Mouse (Mus musculus) R1 (cell line): ENCODE data around the gene Taar4.
A peak's percentile ranks its signal among the peaks of the same experiment; 100 is the strongest.

Source experiments
- DNase-seq: peaks from one replicate; pipeline ENCODE4 v3.0.0-alpha.2; 2018; ENCODE audit warnings: low read depth, low spot score

Gene Taar4

GRCm38 (mm10) chr10:23960444-23960915 is at the start of gene Taar4:
Gene Taar4 (plus strand): TSS chr10:23960494.
- DNase-seq, result no peak

DNA sequence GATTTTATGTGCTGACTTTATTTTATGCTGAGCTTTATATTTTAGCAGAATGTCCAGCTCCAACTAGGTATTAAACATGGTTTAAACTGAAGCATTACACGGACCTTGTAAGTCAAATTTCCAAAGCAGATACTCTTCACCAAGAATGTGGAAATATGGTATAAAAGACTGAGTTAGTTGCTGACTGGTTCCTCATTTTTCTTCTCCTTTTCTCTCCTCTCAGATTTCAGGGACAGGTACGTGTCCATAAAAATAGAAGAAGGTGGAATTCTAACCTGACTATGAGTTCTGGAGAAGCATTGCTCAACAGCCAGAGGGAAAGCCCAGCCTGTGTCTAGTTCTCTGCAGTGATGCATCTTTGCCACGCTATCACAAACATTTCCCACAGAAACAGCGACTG is 40.2 kb upstream of the Taar4 start, which contains the start of gene Taar1:
TSS of gene Taar1 (plus strand) at position 301 of the 400 bp plus-strand sequence.
- DNase-seq, result no peak

GRCm38 (mm10) chr10:23922468-23922867 is 37.8 kb upstream of the Taar4 start:
- DNase-seq, result no peak

- DNase-seq, result no peak
Observed at GRCm38 (mm10) chr10:23923941-23924340, 36.4 kb upstream of the Taar4 start.

DNA sequence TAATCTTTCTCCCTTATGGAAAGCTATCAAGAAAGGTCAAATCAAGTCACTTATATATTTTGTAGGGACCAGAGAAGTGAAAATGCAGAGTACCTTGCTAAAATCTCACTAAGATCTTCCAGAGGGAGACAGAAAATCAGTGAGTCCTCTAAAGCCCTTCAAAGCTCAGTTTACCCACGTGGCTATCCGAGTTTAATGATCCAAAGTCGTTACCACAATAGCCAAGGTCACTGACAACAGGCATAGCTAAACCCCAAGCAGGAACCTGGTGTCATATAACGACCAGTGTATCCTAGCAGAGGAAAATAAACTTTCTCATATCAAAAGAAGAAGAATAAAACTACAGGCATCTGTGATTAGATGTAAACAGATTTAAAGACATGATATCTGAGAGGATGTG is 22.7 kb upstream of the Taar4 start:
- peak; percentile 40 for DNase-seq

- no peak for DNase-seq
Observed at GRCm38 (mm10) chr10:23938312-23938711, 22.0 kb upstream of the Taar4 start, which contains the start of gene Taar2. Gene Taar2 (plus strand): TSS chr10:23938572.

- DNase-seq, result peak; percentile 83
Observed at GRCm38 (mm10) chr10:23942465-23942864, 17.8 kb upstream of the Taar4 start.

DNA sequence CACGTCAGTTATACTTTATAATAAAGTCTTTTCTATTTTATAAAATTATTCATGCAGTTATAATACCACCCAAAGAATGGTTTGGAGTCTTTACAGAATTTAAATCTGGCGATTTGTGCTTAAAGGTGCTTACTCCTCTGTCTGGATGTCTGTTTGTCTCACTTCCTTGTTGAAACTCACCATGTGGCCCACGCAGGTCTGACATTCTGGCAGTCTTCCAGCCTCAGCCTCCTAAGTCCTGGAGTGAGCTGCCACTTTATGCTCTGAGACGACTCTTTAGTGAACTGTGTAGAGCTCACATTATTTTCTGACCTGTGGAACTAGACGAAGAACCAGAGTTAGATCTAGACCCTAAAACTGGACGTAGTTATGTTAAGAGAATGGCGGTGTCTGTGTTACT is 12.3 kb upstream of the Taar4 start:
- DNase-seq, result no peak

DNA sequence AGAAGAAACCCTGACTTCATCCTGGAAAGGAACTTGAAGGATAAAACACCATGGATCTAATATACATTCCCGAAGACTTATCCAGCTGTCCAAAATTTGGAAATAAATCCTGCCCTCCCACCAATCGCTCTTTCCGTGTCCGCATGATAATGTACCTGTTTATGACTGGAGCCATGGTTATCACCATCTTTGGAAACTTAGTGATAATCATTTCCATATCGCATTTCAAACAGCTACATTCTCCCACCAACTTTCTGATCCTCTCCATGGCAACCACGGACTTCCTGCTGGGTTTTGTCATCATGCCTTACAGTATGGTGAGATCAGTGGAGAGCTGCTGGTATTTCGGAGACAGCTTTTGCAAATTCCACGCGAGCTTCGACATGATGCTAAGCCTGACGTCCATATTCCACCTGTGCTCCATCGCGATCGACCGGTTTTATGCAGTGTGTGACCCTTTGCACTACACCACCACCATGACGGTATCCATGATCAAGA is 10.7 kb upstream of the Taar4 start, which contains the start of gene Taar3:
TSS of gene Taar3 (plus strand) at position 51 of the 498 bp plus-strand sequence.
- DNase-seq, result peak; percentile 25

GRCm38 (mm10) chr10:23951714-23952113 is 8.6 kb upstream of the Taar4 start:
- no peak for DNase-seq

- no peak for DNase-seq
Observed at GRCm38 (mm10) chr10:23959071-23959470, 1.2 kb upstream of the Taar4 start.

DNA sequence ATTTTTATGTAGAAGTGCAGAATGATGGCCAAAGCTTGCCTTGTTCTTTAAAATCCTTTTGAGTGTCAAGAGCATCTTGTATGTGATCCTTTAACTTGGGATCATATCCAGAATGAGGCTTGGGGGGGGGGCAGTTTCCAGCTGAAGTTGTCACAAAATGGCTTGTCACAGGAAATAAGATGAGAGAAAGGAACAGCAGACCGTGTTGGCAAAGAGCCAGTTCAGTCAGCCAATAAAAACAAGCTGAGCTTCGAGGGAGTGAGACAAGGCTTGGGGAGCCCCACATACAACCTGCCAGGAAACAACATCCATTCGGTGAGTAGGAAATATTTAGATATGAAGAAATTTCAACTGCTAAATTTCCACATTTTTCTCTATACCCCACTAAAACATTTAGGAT is 3.1 kb downstream of the Taar4 start:
- no peak for DNase-seq

DNA sequence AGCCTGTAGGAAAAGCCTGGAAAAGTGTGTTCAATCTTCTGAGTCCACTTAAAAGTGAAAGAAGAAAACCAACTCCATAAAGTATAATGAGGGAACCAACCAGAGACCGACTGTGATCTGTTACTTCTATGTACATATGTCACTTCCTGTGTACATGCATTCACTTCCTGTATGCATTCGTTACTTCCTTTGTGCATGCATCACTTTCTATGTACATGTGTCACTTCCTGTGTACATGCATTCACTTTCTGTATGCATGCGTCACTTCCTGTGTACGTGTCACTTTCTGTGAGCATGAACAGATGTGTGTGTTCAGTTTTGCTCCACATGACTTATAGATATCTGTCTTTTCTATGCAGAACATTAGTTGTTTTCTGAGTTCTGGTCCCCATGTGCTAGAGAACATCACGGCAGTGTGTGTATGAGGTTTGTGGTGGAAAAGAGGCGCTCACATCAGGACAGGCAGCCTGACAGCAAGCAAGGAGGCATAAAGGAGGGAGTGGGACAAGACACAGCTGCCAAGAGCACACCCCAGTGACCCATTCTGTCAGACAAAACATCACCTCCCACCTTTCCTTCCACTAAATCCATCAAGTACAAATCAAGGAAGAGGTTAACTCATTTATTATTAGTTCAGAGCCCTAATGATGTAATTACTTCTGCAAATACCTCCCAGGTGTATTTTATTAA is 4.8 kb downstream of the Taar4 start:
- DNase-seq, result no peak

- DNase-seq, result no peak
Observed at GRCm38 (mm10) chr10:23970656-23971165, 10.4 kb downstream of the Taar4 start, which contains the start of gene Taar5. Gene Taar5 (plus strand): TSS chr10:23970706.

GRCm38 (mm10) chr10:23971256-23971655 is 11.0 kb downstream of the Taar4 start:
- no peak for DNase-seq

DNA sequence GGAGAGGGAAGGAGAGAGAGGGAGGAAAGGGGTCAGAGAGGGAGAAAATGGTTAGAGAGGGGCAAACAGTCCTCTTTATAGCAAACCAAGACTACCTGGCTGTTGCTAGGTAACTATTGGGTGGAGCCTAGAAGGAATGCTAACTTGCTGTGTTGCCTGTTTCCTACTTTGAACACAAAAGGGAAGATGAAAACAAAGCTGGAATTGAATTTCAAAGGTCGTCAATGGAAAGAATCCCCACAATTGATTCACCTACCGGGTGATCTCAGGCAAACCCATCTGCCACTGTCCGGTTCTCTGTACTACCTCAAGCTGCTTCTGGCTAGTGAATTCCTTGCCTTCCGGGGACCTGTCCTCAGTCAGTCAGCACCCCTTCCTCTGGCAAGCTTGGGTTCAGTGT is 17.7 kb downstream of the Taar4 start:
- DNase-seq, result peak; percentile 92

GRCm38 (mm10) chr10:23978901-23979705 is 18.8 kb downstream of the Taar4 start:
- peak; percentile 92 for DNase-seq

GRCm38 (mm10) chr10:23985546-23985945 is 25.3 kb downstream of the Taar4 start, which contains the start of gene Taar6:
Gene Taar6 (minus strand): TSS chr10:23985646.
- no peak for DNase-seq

- no peak for DNase-seq
Observed at GRCm38 (mm10) chr10:23986419-23986818, 26.1 kb downstream of the Taar4 start.

DNA sequence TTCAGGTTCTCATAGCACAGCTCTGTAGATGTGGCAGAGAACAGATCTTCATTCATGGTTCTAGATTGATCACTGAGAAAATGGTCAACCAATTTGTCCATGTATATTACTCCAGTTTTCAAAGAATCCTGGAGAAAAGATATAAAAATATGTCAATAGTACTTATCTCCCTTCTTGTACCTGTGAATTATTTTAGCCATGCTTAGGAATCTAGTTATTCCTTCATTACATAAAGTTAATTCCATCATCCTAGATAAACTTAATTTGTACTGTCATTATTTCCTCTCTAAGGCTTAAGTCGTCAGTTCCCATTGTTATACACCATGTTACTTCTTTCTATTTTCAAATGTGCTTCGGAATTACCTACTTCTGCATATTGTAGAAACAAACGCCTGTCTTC is 33.1 kb downstream of the Taar4 start, which contains the start of gene Taar7a:
TSS of gene Taar7a (minus strand) at position 101 of the 400 bp plus-strand sequence.
- DNase-seq, result no peak

DNA sequence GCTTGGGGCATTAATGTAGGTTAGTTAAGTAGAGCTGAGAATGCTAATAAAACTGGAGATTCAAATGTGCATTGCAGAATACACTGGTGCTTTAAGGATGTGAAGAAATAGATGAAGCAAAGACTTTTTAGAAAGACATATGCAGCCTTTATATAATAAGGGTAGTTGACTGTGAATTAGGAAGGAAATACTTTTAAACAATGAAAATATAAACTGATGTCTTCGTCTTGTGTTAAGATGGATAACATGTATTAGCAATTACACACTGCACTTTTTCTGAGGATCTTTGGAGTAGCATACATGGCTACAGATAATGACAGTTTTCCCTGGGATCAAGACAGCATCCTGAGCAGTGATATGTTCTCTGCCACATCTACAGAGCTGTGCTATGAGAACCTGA is 39.3 kb downstream of the Taar4 start, which contains the start of gene Taar7b:
TSS of gene Taar7b (plus strand) at position 301 of the 400 bp plus-strand sequence.
- no peak for DNase-seq

DNA sequence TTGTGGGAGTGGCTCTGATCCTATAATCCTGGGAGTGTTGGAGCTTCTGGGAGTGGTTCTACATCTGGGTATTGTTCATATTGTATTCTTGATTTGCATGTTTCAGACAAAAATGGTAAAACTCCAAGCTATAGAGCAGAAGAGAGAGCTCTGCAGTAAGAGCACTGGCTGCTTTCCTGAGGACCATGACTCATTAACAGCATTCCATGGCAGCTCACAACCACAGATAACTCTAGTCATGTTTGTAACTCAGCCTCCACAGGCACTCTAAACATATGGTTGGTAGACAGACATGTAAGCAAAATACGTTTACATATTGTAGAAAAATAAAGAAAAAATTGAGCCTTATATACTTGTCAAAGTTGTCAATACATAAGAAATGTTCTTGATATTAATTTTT is 46.1 kb downstream of the Taar4 start:
- DNase-seq, result no peak
